Mouse (Mus musculus) forebrain, embryonic 10.5 days (tissue): ENCODE results near the gene Csf2rb2. TPM values are rescaled to one million over a fixed set of nuclear protein-coding genes. Genes with fewer than 3 reads are reported as not detected.
"Not testable (repeated sequence)": the region's sequence is repeated elsewhere in the genome, so short reads cannot be mapped to it uniquely, and the experiment has no call there.

ENCODE experiments used
- DNase-seq: peaks from one replicate; pipeline ENCODE4 v3.0.0-alpha.2; 2017; ENCODE audit warnings: low spot score; ENCODE audit errors: extremely low spot score
- H3K27ac ChIP-seq: fragments of 300-500 bp; sonication (generic); 2 replicates; pipeline ENCODE4 v1.5.1; 2016; ENCODE audit warnings: mild to moderate bottlenecking
- H3K27me3 ChIP-seq: fragments of 300-500 bp; sonication (generic); 2 replicates; pipeline ENCODE4 v1.6.1; 2016; ENCODE audit warnings: mild to moderate bottlenecking; ENCODE audit not compliant: poor library complexity, severe bottlenecking
- H3K36me3 ChIP-seq: fragments of 300-500 bp; sonication (generic); replicated peaks from 2 replicates; pipeline ENCODE4 v1.6.1; 2016; ENCODE audit warnings: mild to moderate bottlenecking, moderate library complexity
- H3K4me1 ChIP-seq: fragments of 300-500 bp; sonication (generic); 2 replicates; pipeline ENCODE4 v1.6.1; 2016
- H3K4me3 ChIP-seq: fragments of 300-500 bp; sonication (generic); 2 replicates; pipeline ENCODE4 v1.5.1; 2016; ENCODE audit warnings: mild to moderate bottlenecking, moderate library complexity
- H3K9me3 ChIP-seq: fragments of 300-500 bp; sonication (generic); 2 replicates; pipeline ENCODE4 v1.6.1; 2016; ENCODE audit warnings: mild to moderate bottlenecking, moderate library complexity
- WGBS: fragments of 180-500 bp; shearing (Covaris S2); methylation state at CpG from one replicate; pipeline ENCODE4 v1.1.7; 2016; 5-methylcytosine and 5-hydroxymethylcytosine counted together
- polyA plus RNA-seq: library from polyadenylated mRNA; unstranded; fragments of >200 nt; fragmentation: Nextera tagmentation; extraction: Ambion mirVana; gene quantifications from 2 replicates; pipeline ENCODE4 v1.2.1, GENCODE M21; 2016

Csf2rb2 gene
- polyA plus RNA-seq, 1 experiment from 2014 or later = 0.43 TPM

DNA sequence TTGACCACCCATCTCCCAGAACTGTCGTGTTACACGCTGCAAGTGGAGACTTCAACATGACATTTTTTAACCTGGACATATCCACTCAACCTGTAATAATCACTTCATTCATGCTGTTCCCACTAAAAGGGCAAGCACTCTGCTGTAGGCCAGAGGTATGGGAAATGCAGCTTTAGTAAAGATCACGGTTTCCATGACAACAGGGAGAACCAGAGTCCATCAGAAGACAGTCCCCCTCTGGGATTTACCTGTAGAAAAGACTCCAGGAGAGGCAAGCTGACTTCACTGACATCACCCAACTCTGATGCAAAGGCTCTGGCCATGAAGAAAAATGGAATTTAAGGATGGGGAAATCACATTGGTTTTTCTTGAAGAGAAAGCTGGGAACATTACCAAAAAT is 42.2 kb downstream of the Csf2rb2 start:
- no peak for DNase-seq
- WGBS = 76% methylated on average over 3 of the region's 3 CpGs
- Histone ChIP-seq H3K36me3 (no peaks in the 10 kb centered on the region), H3K27me3 (no peaks in the 10 kb centered on the region), H3K4me3 (no peak overlapping the region), H3K27ac (no peak overlapping the region), H3K9me3 (no peaks in the 10 kb centered on the region), H3K4me1 (0 out of 2 replicates have a peak, but pooled peaks cover 3% of the 10 kb centered on the region)

- no peaks in the 10 kb centered on the region for H3K9me3 ChIP-seq
- no peak for DNase-seq
- H3K4me3 ChIP-seq = no peak overlapping the region
- 82% methylated on average over 13 of the region's 13 CpGs for WGBS
- peak overlapping the region; percentile 53; the same call in 1 of the 2 replicates for H3K27ac ChIP-seq
- H3K27me3 ChIP-seq = no peaks in the 10 kb centered on the region
- H3K4me1 ChIP-seq = 0 out of 2 replicates have a peak, but pooled peaks cover 3% of the 10 kb centered on the region
- no peaks in the 10 kb centered on the region for H3K36me3 ChIP-seq
These were observed 44.7 kb downstream of the Csf2rb2 start for GRCm38 (mm10) chr15:78260668-78261333.

DNA sequence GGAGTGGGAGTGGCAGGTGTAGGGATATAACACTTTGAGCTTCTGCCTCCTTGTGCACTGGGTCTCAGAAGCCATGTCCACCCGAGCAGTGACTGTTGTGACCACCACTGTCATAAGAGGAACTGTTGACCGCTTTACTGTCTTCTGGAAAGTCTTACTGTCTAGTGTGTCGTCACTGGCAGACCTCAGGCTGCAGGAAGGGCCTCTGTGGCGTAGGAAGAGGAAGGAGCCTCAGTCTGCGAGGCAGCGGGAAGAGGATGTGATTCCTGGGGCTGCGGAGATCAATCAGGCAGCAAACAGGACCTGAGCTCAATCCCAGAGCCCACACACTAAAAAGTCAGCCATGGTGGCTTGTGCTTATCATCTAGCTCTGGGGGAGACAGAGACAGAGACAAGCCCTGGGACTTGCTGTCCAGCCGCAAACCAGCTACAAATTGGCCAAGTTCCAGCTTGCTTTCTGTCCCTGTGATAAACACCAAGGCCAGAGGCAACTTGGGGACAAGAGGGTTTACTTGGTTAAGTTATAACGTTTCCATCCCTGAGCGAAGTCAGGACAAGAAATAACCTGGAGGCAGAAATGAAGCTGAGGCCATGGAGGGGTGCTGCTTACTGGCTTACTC is 47.2 kb downstream of the Csf2rb2 start:
- no peak overlapping the region for H3K27ac ChIP-seq
- H3K9me3 ChIP-seq = no peaks in the 10 kb centered on the region
- 83% methylated on average over 10 of the region's 10 CpGs for WGBS
- DNase-seq = no peak
- H3K27me3 ChIP-seq = peaks cover 19% of the 10 kb centered on the region
- H3K4me3 ChIP-seq = no peak overlapping the region
- H3K36me3 ChIP-seq = no peaks in the 10 kb centered on the region
- H3K4me1 ChIP-seq = peaks cover 3% of the 10 kb centered on the region; the same call in 1 of the 2 replicates

DNA sequence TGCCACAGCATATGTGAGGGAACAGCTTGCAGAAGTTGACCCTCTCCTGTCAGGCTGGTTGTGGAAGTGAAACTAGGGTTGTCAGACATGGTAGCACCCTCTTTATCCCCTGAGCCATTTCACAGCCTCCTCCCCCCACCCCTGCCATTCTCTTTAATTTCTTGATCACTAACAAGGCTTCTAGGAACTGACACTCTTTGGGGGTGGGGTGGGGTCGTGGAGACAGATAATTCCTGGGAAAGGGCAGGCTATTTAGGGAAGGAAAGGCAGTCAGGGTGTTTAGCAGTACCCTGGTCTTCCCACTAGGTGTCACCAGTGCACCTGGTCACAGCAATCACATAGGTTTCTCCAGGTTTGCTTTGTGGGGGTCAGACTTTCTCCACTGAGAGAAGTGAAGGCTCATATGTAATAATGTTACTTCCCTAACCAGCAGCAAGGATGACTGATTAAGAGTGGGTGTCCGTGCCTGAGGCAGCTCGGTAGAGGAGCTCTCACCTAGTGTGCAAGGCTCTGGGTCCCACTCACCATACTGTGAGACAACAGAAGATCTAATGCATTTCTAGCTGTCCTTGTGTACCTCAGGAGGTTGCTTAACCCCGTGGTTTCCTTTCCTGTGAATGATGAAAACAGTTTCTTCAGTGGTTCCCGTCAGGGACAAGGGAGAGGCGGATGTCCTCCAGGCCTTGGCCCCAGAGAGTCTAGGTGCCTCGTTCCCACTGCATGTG is 48.0 kb downstream of the Csf2rb2 start:
- no peaks in the 10 kb centered on the region for H3K36me3 ChIP-seq
- WGBS = 47% methylated on average over 7 of the region's 7 CpGs
- no peaks in the 10 kb centered on the region for H3K9me3 ChIP-seq
- H3K27me3 ChIP-seq = peaks cover 19% of the 10 kb centered on the region
- no peak overlapping the region for H3K27ac ChIP-seq
- DNase-seq = peak; percentile 58
- peaks cover 3% of the 10 kb centered on the region; the same call in 1 of the 2 replicates for H3K4me1 ChIP-seq
- H3K4me3 ChIP-seq = no peak overlapping the region

GRCm38 (mm10) chr15:78256602-78257259 is 48.8 kb downstream of the Csf2rb2 start:
- peaks cover 19% of the 10 kb centered on the region for H3K27me3 ChIP-seq
- DNase-seq, H3K36me3 ChIP-seq, H3K27ac ChIP-seq, H3K4me1 ChIP-seq, H3K9me3 ChIP-seq, H3K4me3 ChIP-seq: not testable (repeated sequence)

- WGBS = 19% methylated on average over 20 of the region's 20 CpGs
- H3K36me3 ChIP-seq = no peaks in the 10 kb centered on the region
- peak; percentile 48 for DNase-seq
- H3K9me3 ChIP-seq = no peaks in the 10 kb centered on the region
- H3K4me3 ChIP-seq = peak overlapping the region; percentile 23; the same call in 1 of the 2 replicates
- H3K27me3 ChIP-seq = peaks cover 19% of the 10 kb centered on the region
- no peak overlapping the region for H3K27ac ChIP-seq
- peaks cover 3% of the 10 kb centered on the region; the same call in 1 of the 2 replicates for H3K4me1 ChIP-seq
These were observed 50.8 kb downstream of the Csf2rb2 start for GRCm38 (mm10) chr15:78254751-78255150.

GRCm38 (mm10) chr15:78248410-78248809 is 57.1 kb downstream of the Csf2rb2 start:
- no peaks in the 10 kb centered on the region for H3K9me3 ChIP-seq
- whole genome bisulfite sequencing = 86% methylated on average over 3 of the region's 3 CpGs
- H3K4me1 ChIP-seq = no peaks in the 10 kb centered on the region
- DNase-seq = no peak
- no peak overlapping the region for H3K4me3 ChIP-seq
- H3K27ac ChIP-seq = no peak overlapping the region
- no peaks in the 10 kb centered on the region for H3K36me3 ChIP-seq
- H3K27me3 ChIP-seq = no peaks in the 10 kb centered on the region

- Histone ChIP-seq H3K27me3 (no peaks in the 10 kb centered on the region), H3K36me3 (no peaks in the 10 kb centered on the region), H3K27ac (no peak overlapping the region), H3K4me3 (no peak overlapping the region), H3K9me3 (no peaks in the 10 kb centered on the region), H3K4me1 (no peaks in the 10 kb centered on the region)
- WGBS = 67% methylated on average over 2 of the region's 2 CpGs
- no peak for DNase-seq
These were observed 57.9 kb downstream of the Csf2rb2 start for GRCm38 (mm10) chr15:78247659-78248058.

DNA sequence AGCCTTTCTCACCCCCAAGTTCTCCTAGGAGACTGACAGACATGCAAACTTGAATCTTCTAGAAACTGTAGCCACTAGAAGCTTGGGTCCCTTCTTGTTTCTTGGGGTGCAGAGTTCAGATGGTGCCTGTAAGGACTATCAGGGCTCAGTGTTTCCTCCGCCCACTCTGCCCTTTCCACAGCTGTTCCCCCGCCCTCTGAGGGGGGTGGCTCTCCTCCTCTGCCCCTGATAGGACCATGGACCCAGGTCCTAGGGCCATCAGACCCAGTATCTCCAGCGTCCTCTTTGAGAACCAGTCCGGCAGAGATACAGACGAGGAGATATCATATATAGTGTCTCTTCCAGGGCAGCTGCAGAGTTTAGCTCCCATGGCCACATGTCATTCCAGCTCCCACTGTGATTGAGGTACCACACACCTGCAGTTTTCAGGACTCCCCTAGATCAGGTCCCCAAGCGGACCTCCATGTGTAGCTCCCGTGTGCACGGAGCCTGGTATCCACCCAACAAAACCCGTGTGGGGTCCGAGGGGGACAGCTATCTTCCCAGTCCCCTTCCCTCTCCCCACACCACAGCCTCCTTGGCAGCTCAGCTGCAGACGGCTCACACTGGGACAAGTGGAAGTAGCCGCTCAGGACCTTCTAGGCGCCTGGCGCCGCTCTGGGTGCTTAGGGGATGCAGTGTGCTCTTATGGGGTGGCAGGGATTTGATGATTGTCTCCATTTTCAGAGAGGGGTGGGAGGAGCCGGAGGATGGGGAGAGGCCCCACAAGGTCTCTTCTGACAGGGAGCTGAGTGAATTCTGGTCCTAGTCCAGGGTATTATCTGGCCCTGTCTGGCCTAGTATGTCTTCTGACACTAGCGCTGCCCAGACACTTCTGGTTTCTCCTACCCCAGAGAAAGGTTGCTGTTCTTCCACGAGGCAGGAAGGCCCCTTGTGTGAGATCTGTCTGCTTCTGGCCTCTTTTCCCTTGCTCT is 59.1 kb downstream of the Csf2rb2 start:
- no peaks in the 10 kb centered on the region for H3K27me3 ChIP-seq
- no peak for DNase-seq
- WGBS = 84% methylated on average over 18 of the region's 18 CpGs
- H3K9me3 ChIP-seq = no peaks in the 10 kb centered on the region
- H3K4me1 ChIP-seq = no peaks in the 10 kb centered on the region
- H3K4me3 ChIP-seq = no peak overlapping the region
- H3K27ac ChIP-seq = no peak overlapping the region
- H3K36me3 ChIP-seq = no peaks in the 10 kb centered on the region

- Histone ChIP-seq H3K4me1 (no peaks in the 10 kb centered on the region), H3K9me3 (no peaks in the 10 kb centered on the region), H3K27me3 (no peaks in the 10 kb centered on the region), H3K27ac (no peak within 1 kb of the TSS), H3K36me3 (no peaks in the 10 kb centered on the region), H3K4me3 (no peak within 1 kb of the TSS)
- 76% methylated on average over 7 of the region's 7 CpGs for WGBS
- no peak for DNase-seq
These were observed 60.6 kb downstream of the Csf2rb2 start, which contains the start of gene Ncf4 for GRCm38 (mm10) chr15:78244695-78245492. Gene Ncf4 (plus strand): TSS chr15:78244801.

DNA sequence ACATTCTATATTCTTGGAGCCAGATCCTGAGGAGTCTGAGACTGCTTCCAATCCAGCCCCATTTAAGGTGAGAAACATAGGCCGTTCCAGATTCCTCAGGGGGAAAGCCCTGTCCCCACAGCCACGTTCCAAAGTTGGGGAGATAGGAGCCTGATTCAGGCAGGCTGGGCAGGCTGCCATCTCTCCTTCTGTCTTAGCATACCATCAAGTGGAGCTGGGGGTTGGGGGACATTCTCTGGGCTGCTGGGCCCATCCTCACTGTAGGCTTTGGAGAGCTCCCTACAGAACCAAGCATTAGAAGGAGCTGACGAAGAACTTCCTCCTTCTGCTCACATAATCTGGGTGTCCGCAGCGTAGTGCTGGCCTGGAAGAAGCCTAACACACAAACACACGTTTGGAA is 61.7 kb downstream of the Csf2rb2 start:
- no peak for DNase-seq
- 75% methylated on average over 6 of the region's 6 CpGs for WGBS
- Histone ChIP-seq H3K27me3 (no peaks in the 10 kb centered on the region), H3K36me3 (no peaks in the 10 kb centered on the region), H3K9me3 (no peaks in the 10 kb centered on the region), H3K4me1 (no peaks in the 10 kb centered on the region), H3K4me3 (no peak overlapping the region), H3K27ac (no peak overlapping the region)
